Mouse (Mus musculus): ENCODE data around the gene Slc25a40. TPM values are rescaled to one million over a fixed set of nuclear protein-coding genes. Genes with fewer than 3 reads are reported as not detected.
A peak's percentile ranks its signal among the peaks of the same experiment; 100 is the strongest.

Gene Slc25a40
- polyA plus RNA-seq (2015; fragmentation: Nextera tagmentation; extraction: Ambion mirVana) = 7.8 and 8.5 TPM in 2 replicates

DNA sequence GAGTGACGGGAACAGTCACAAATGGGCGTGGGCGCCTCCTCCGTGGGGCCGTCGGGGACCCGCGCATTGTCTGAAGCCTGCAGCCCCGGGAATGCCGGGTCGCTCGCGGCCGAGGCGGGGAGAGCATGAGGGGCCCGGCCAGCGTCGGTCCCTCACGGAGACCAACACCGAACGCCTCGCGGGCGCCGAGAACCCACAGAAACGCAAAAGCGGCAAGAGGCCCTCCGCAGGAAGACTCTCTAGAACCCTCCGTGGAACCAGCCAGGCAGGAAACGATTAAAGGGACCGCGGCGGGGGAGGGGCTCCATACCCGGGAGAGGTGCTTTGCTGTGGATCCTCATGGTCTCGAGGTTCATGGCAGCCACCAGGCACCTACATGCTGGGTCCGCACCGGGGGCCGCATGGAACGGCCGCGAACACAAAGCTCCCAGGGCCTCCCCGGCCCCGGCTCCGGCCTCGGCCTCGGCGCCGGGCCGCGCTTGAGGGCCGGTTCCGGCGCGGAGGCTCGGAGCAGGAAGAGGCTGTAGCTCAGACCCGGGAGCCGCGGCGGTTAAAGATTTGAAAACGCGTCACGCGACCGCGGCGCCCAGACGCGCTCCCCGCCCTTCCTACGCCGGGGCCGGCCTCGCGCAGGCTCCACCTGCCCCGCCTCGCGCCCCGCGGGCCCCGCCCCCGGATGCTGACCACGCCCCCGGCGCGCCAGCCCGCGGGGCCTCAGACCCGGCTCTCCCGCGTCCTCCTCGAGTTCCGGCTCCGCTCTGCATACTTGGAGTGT lies at the start of gene Slc25a40, which contains the start of gene Dbf4:
Gene Slc25a40 (plus strand): TSS at position 694 of the 775 bp plus-strand sequence.
Gene Dbf4 (minus strand): TSS at position 560 of the 775 bp plus-strand sequence.
- no peaks in the 10 kb centered on the region for H3K9me3 ChIP-seq
- under 1% methylated on average over 86 of the region's 93 CpGs for WGBS
- peaks cover 11% of the 10 kb centered on the region; the same call in 1 of the 2 replicates for H3K36me3 ChIP-seq
- peak within 1 kb of the TSS; percentile 86 for H3K9ac ChIP-seq (replicated peaks)
- peaks cover 23% of the 10 kb centered on the region for H3K4me1 ChIP-seq (replicated peaks)
- no peaks in the 10 kb centered on the region for H3K27me3 ChIP-seq
- H3K4me3 ChIP-seq (replicated peaks) = peak within 1 kb of the TSS; percentile 82
- H3K27ac ChIP-seq = peak within 1 kb of the TSS; percentile 78
- ATAC-seq = peak; percentile 98
- peak within 1 kb of the TSS; percentile 82 for H3K4me2 ChIP-seq (replicated peaks)

DNA sequence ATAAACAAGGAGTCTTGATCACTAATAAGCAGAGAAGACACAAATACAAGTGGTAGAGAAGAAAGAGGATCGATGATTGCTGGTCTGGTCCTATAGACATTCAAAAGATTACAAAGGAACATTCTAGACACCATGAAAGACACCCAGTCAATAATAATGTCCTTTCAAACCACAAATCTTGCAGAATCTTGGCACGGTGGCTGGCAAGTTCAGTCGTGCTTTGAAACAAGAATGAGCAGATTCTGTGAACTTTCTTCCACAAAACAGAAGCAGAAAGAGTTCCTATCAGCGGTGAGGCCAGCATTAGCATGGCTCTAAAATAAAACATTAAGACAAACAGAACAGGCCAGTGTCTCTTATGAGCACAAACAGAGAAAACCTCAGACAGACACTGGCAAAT lies 49.2 kb upstream of the Slc25a40 start:
- no peak overlapping the region for H3K4me2 ChIP-seq (replicated peaks)
- no peak for ATAC-seq
- H3K9me3 ChIP-seq = no peaks in the 10 kb centered on the region
- no peak overlapping the region for H3K4me3 ChIP-seq (replicated peaks)
- WGBS = 77% methylated on average over 4 of the region's 4 CpGs
- no peak overlapping the region for H3K9ac ChIP-seq (replicated peaks)
- no peak overlapping the region for H3K27ac ChIP-seq
- no peaks in the 10 kb centered on the region for H3K4me1 ChIP-seq (replicated peaks)
- no peaks in the 10 kb centered on the region for H3K36me3 ChIP-seq
- H3K27me3 ChIP-seq = no peaks in the 10 kb centered on the region

GRCm38 (mm10) chr5:8374297-8374906 lies 48.2 kb upstream of the Slc25a40 start:
- WGBS = 87% methylated on average over 5 of the region's 5 CpGs

GRCm38 (mm10) chr5:8393891-8394583 lies 28.6 kb upstream of the Slc25a40 start:
- ATAC-seq = no peak

More at GRCm38 (mm10) chr5:8374297-8374906, 48.2 kb upstream of the Slc25a40 start:
- Histone ChIP-seq H3K9ac (replicated peaks) (no peak overlapping the region), H3K9me3 (no peaks in the 10 kb centered on the region), H3K4me2 (replicated peaks) (no peak overlapping the region), H3K4me3 (replicated peaks) (no peak overlapping the region), H3K27me3 (no peaks in the 10 kb centered on the region), H3K4me1 (replicated peaks) (no peaks in the 10 kb centered on the region), H3K27ac (no peak overlapping the region), H3K36me3 (no peaks in the 10 kb centered on the region)
- no peak for ATAC-seq

GRCm38 (mm10) chr5:8397587-8398249 lies 24.9 kb upstream of the Slc25a40 start:
- H3K4me3 ChIP-seq (replicated peaks) = no peak overlapping the region
- no peaks in the 10 kb centered on the region for H3K4me1 ChIP-seq (replicated peaks)
- H3K27me3 ChIP-seq = no peaks in the 10 kb centered on the region
- WGBS = 93% methylated on average over 13 of the region's 13 CpGs
- no peak for ATAC-seq
- peaks cover 27% of the 10 kb centered on the region for H3K36me3 ChIP-seq
- no peak overlapping the region for H3K4me2 ChIP-seq (replicated peaks)
- no peak overlapping the region for H3K27ac ChIP-seq
- H3K9ac ChIP-seq (replicated peaks) = no peak overlapping the region
- no peaks in the 10 kb centered on the region for H3K9me3 ChIP-seq

More at GRCm38 (mm10) chr5:8393891-8394583, 28.6 kb upstream of the Slc25a40 start:
- Histone ChIP-seq H3K9ac (replicated peaks) (no peak overlapping the region), H3K4me2 (replicated peaks) (no peak overlapping the region), H3K4me3 (replicated peaks) (no peak overlapping the region), H3K36me3 (peaks cover 17% of the 10 kb centered on the region), H3K27me3 (no peaks in the 10 kb centered on the region), H3K4me1 (replicated peaks) (no peaks in the 10 kb centered on the region), H3K27ac (no peak overlapping the region), H3K9me3 (no peaks in the 10 kb centered on the region)
- WGBS = 65% methylated on average over 1 of the region's 1 CpGs

- Histone ChIP-seq H3K4me3 (replicated peaks) (no peak overlapping the region), H3K36me3 (peaks cover 36% of the 10 kb centered on the region), H3K27ac (no peak overlapping the region), H3K27me3 (no peaks in the 10 kb centered on the region), H3K9ac (replicated peaks) (no peak overlapping the region), H3K4me1 (replicated peaks) (no peaks in the 10 kb centered on the region), H3K4me2 (replicated peaks) (no peak overlapping the region), H3K9me3 (no peaks in the 10 kb centered on the region)
- WGBS = 92% methylated on average over 4 of the region's 4 CpGs
- ATAC-seq = no peak
Measured at GRCm38 (mm10) chr5:8408746-8409145, 13.9 kb upstream of the Slc25a40 start.

DNA sequence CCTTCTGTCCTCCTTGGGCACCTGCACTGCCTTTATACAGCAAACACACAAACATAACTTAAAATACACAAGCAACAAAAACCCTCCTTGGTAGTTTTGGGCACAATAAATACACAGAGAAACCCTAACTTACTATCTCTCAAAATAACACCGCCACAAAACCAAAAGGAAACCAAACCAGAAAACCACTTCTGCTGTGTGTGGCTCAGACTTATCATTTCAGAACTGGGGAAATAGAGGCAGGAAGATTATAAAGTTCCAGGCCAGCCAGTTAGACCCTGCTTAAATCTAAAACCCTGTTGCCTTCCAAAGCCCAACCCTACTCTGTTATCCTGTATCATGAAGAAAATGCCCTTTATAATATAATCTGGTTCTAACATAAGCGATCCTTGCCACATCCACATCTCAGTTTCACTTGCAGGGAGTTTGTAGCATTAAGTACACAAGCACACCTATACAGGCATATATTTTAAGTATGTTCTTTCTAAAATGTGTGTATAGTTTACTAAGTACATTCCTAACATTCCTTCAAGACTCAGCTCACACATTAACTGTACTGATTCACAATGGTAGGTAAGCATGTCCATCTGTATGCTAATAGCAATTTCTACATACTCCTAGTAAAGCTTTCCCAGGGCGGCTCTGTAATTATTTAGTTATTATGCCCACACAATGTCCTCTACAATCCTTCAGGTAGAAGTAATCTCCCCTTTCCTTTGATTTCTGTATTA lies 5.8 kb upstream of the Slc25a40 start:
- 88% methylated on average over 3 of the region's 3 CpGs for WGBS
- peaks cover 13% of the 10 kb centered on the region for H3K4me1 ChIP-seq (replicated peaks)
- H3K9ac ChIP-seq (replicated peaks) = no peak overlapping the region
- no peaks in the 10 kb centered on the region for H3K9me3 ChIP-seq
- no peak overlapping the region for H3K27ac ChIP-seq
- no peak overlapping the region for H3K4me3 ChIP-seq (replicated peaks)
- H3K27me3 ChIP-seq = no peaks in the 10 kb centered on the region
- H3K4me2 ChIP-seq (replicated peaks) = no peak overlapping the region
- ATAC-seq = no peak
- peaks cover 12% of the 10 kb centered on the region; the same call in 1 of the 2 replicates for H3K36me3 ChIP-seq

- no peaks in the 10 kb centered on the region for H3K27me3 ChIP-seq
- no peak overlapping the region for H3K9ac ChIP-seq (replicated peaks)
- no peak for ATAC-seq
- 19% methylated on average over 1 of the region's 1 CpGs for WGBS
- no peaks in the 10 kb centered on the region for H3K9me3 ChIP-seq
- no peak overlapping the region for H3K4me3 ChIP-seq (replicated peaks)
- H3K36me3 ChIP-seq = peaks cover 12% of the 10 kb centered on the region; the same call in 1 of the 2 replicates
- no peak overlapping the region for H3K4me2 ChIP-seq (replicated peaks)
- H3K27ac ChIP-seq = no peak overlapping the region
- peaks cover 13% of the 10 kb centered on the region for H3K4me1 ChIP-seq (replicated peaks)
Measured at GRCm38 (mm10) chr5:8417443-8417842, 5.2 kb upstream of the Slc25a40 start.

- no peak overlapping the region for H3K27ac ChIP-seq
- peak overlapping the region; percentile 82 for H3K4me3 ChIP-seq (replicated peaks)
- H3K27me3 ChIP-seq = no peaks in the 10 kb centered on the region
- 13% methylated on average over 3 of the region's 3 CpGs for WGBS
- peaks cover 23% of the 10 kb centered on the region for H3K4me1 ChIP-seq (replicated peaks)
- peaks cover 12% of the 10 kb centered on the region; the same call in 1 of the 2 replicates for H3K36me3 ChIP-seq
- peak overlapping the region; percentile 82 for H3K4me2 ChIP-seq (replicated peaks)
- no peaks in the 10 kb centered on the region for H3K9me3 ChIP-seq
- H3K9ac ChIP-seq (replicated peaks) = peak overlapping the region; percentile 86
- no peak for ATAC-seq
Measured at GRCm38 (mm10) chr5:8421424-8421823, 1.2 kb upstream of the Slc25a40 start.

DNA sequence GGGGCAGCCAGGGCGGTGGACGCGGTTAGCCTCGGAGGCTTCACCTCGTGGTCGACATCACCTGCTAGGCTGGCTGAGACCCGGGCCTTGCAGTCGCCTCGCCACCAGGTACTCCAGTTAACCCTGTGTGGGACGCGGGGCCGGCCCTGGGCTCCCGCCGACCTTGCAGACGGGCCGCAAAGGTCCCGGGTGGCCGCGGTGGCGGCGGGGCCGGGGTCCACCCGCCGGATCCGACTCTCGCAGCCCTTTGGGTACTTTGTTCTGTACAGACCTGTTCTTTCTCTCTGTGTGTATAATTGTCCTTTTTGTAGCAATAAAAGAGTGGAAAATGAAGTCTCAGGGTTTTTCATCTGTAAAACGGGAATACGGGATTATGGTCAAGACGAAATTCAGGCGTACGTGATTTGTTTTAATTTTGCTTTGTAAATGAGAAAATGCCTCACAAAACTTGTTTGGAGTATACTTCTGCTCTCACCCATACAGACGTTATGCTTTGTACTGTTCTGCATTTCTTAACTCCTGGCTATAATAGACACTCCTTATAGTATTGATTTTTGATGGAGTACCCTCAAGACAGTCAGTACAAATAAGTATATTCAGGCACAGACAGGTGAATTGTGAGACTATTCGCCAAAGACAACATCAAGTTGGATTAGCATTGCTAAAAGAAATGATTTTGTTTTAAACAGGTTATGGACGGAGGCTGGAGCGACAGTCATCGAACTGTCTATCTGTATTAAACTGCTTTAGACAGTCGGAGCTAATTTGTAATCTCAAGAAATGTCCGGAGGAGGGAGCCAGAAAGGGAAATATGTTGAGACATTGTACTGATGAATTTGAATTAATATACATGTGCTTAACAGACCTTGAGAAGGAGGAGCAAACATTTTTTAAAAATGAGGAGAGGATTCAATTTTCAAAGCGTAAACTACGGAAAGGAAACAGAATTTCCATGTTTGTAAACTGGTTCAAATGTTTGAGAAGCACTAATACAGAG lies 580 bp downstream of the Slc25a40 start:
- 0 out of 2 replicates have a peak, but pooled peaks cover 3% of the 10 kb centered on the region for H3K36me3 ChIP-seq
- H3K9ac ChIP-seq (replicated peaks) = peak overlapping the region; percentile 86
- H3K4me3 ChIP-seq (replicated peaks) = peak overlapping the region; percentile 82
- no peak for ATAC-seq
- peak overlapping the region; percentile 78 for H3K27ac ChIP-seq
- H3K4me2 ChIP-seq (replicated peaks) = peak overlapping the region; percentile 82
- H3K4me1 ChIP-seq (replicated peaks) = peaks cover 23% of the 10 kb centered on the region
- H3K27me3 ChIP-seq = no peaks in the 10 kb centered on the region
- H3K9me3 ChIP-seq = no peaks in the 10 kb centered on the region
- under 1% methylated on average over 40 of the region's 40 CpGs for WGBS
